Mouse (Mus musculus): ENCODE measurements at regions not wholly inside any gene's neighbourhood (a gene's known extent, or its start where the extent isn't known, plus 50 kb on each side); places are given as distances from the start of the nearest gene placed in this dataset.

GRCm38 (mm10) chr1:35772567-35772966 lies 295.6 kb upstream of the Hs6st1 start:
- ATAC-seq (ENCODE audit: low FRiP score, low read depth) = no peak
- H3K4me1 ChIP-seq (replicated peaks) = no peaks in the 10 kb centered on the region
- WGBS = 85% methylated on average over 6 of the region's 6 CpGs

GRCm38 (mm10) chr1:35774566-35774965 lies 293.6 kb upstream of the Hs6st1 start:
- no peaks in the 10 kb centered on the region for H3K27me3 ChIP-seq
- H3K9me3 ChIP-seq = no peaks in the 10 kb centered on the region
- H3K4me1 ChIP-seq (replicated peaks) = no peaks in the 10 kb centered on the region
- 94% methylated on average over 2 of the region's 2 CpGs for WGBS
- H3K9ac ChIP-seq = no peak overlapping the region
- no peak overlapping the region for H3K4me3 ChIP-seq
- no peak overlapping the region for H3K27ac ChIP-seq (replicated peaks)
- H3K4me2 ChIP-seq = no peak overlapping the region
- ATAC-seq (ENCODE audit: low FRiP score, low read depth) = no peak
- no peaks in the 10 kb centered on the region for H3K36me3 ChIP-seq

More at GRCm38 (mm10) chr1:35772567-35772966, 295.6 kb upstream of the Hs6st1 start:
- no peak overlapping the region for H3K4me3 ChIP-seq
- no peak overlapping the region for H3K27ac ChIP-seq (replicated peaks)
- no peak overlapping the region for H3K4me2 ChIP-seq
- H3K27me3 ChIP-seq = no peaks in the 10 kb centered on the region
- no peaks in the 10 kb centered on the region for H3K9me3 ChIP-seq
- no peak overlapping the region for H3K9ac ChIP-seq
- H3K36me3 ChIP-seq = no peaks in the 10 kb centered on the region

GRCm38 (mm10) chr1:35782668-35783067 lies 285.5 kb upstream of the Hs6st1 start:
- Histone ChIP-seq H3K27ac (replicated peaks) (no peak overlapping the region), H3K9me3 (no peaks in the 10 kb centered on the region), H3K9ac (no peak overlapping the region), H3K36me3 (no peaks in the 10 kb centered on the region), H3K4me3 (no peak overlapping the region), H3K4me2 (no peak overlapping the region), H3K27me3 (no peaks in the 10 kb centered on the region), H3K4me1 (replicated peaks) (no peaks in the 10 kb centered on the region)
- 92% methylated on average over 2 of the region's 2 CpGs for WGBS
- no peak for ATAC-seq (ENCODE audit: low FRiP score, low read depth)

GRCm38 (mm10) chr1:35783427-35783826 lies 284.8 kb upstream of the Hs6st1 start:
- Histone ChIP-seq H3K27me3 (no peaks in the 10 kb centered on the region), H3K9me3 (no peaks in the 10 kb centered on the region), H3K4me1 (replicated peaks) (no peaks in the 10 kb centered on the region), H3K4me2 (no peak overlapping the region), H3K27ac (replicated peaks) (no peak overlapping the region), H3K4me3 (no peak overlapping the region), H3K36me3 (no peaks in the 10 kb centered on the region), H3K9ac (no peak overlapping the region)
- 88% methylated on average over 6 of the region's 6 CpGs for WGBS
- no peak for ATAC-seq (ENCODE audit: low FRiP score, low read depth)

- H3K4me1 ChIP-seq (replicated peaks) = no peaks in the 10 kb centered on the region
- ATAC-seq (ENCODE audit: low FRiP score, low read depth) = no peak
- H3K9me3 ChIP-seq = no peaks in the 10 kb centered on the region
- H3K4me3 ChIP-seq = no peak overlapping the region
- no peak overlapping the region for H3K27ac ChIP-seq (replicated peaks)
- 94% methylated on average over 4 of the region's 4 CpGs for WGBS
- no peaks in the 10 kb centered on the region for H3K36me3 ChIP-seq
- no peaks in the 10 kb centered on the region for H3K27me3 ChIP-seq
- no peak overlapping the region for H3K9ac ChIP-seq
- H3K4me2 ChIP-seq = no peak overlapping the region
Measured at GRCm38 (mm10) chr1:35786241-35786640, 282.0 kb upstream of the Hs6st1 start.

- no peak overlapping the region for H3K27ac ChIP-seq (replicated peaks)
- H3K27me3 ChIP-seq = no peaks in the 10 kb centered on the region
- no peak overlapping the region for H3K4me2 ChIP-seq
- no peaks in the 10 kb centered on the region for H3K4me1 ChIP-seq (replicated peaks)
- ATAC-seq (ENCODE audit: low FRiP score, low read depth) = no peak
- H3K9ac ChIP-seq = no peak overlapping the region
- no peak overlapping the region for H3K4me3 ChIP-seq
- no peaks in the 10 kb centered on the region for H3K36me3 ChIP-seq
- H3K9me3 ChIP-seq = no peaks in the 10 kb centered on the region
- WGBS = 44% methylated on average over 8 of the region's 8 CpGs
Measured at GRCm38 (mm10) chr1:35786668-35787213, 281.5 kb upstream of the Hs6st1 start.

- ATAC-seq (ENCODE audit: low FRiP score, low read depth) = no peak
- Histone ChIP-seq H3K4me3 (no peak overlapping the region), H3K27ac (replicated peaks) (no peak overlapping the region), H3K4me2 (no peak overlapping the region), H3K36me3 (no peaks in the 10 kb centered on the region), H3K9ac (no peak overlapping the region), H3K9me3 (no peaks in the 10 kb centered on the region), H3K4me1 (replicated peaks) (no peaks in the 10 kb centered on the region), H3K27me3 (no peaks in the 10 kb centered on the region)
- WGBS = 81% methylated on average over 2 of the region's 2 CpGs
Measured at GRCm38 (mm10) chr1:35797064-35797463, 271.1 kb upstream of the Hs6st1 start.

- no peak for ATAC-seq (ENCODE audit: low FRiP score, low read depth)
- WGBS = 85% methylated on average over 2 of the region's 2 CpGs
Measured at GRCm38 (mm10) chr1:35797526-35797925, 270.7 kb upstream of the Hs6st1 start.

GRCm38 (mm10) chr1:35805546-35805945 lies 262.7 kb upstream of the Hs6st1 start:
- Histone ChIP-seq H3K27ac (replicated peaks) (no peak overlapping the region), H3K4me2 (no peak overlapping the region), H3K27me3 (no peaks in the 10 kb centered on the region), H3K9me3 (no peaks in the 10 kb centered on the region), H3K36me3 (no peaks in the 10 kb centered on the region), H3K4me3 (no peak overlapping the region), H3K9ac (no peak overlapping the region), H3K4me1 (replicated peaks) (peaks cover 25% of the 10 kb centered on the region)
- no peak for ATAC-seq (ENCODE audit: low FRiP score, low read depth)
- WGBS = 63% methylated on average over 3 of the region's 3 CpGs

More at GRCm38 (mm10) chr1:35797526-35797925, 270.7 kb upstream of the Hs6st1 start:
- Histone ChIP-seq H3K27me3 (no peaks in the 10 kb centered on the region), H3K27ac (replicated peaks) (no peak overlapping the region), H3K36me3 (no peaks in the 10 kb centered on the region), H3K9me3 (no peaks in the 10 kb centered on the region), H3K9ac (no peak overlapping the region), H3K4me2 (no peak overlapping the region), H3K4me1 (replicated peaks) (no peaks in the 10 kb centered on the region), H3K4me3 (no peak overlapping the region)

- Histone ChIP-seq H3K27ac (replicated peaks) (peak overlapping the region; percentile 53), H3K27me3 (no peaks in the 10 kb centered on the region), H3K9me3 (no peaks in the 10 kb centered on the region), H3K4me3 (no peak overlapping the region), H3K4me1 (replicated peaks) (peaks cover 25% of the 10 kb centered on the region), H3K36me3 (no peaks in the 10 kb centered on the region), H3K4me2 (no peak overlapping the region), H3K9ac (no peak overlapping the region)
- WGBS = 41% methylated on average over 2 of the region's 2 CpGs
- peak; percentile 51; the same call in 1 of the 2 replicates for ATAC-seq (ENCODE audit: low FRiP score, low read depth)
Measured at GRCm38 (mm10) chr1:35806329-35806728, 261.9 kb upstream of the Hs6st1 start.

- no peak overlapping the region for H3K4me2 ChIP-seq
- no peaks in the 10 kb centered on the region for H3K9me3 ChIP-seq
- no peaks in the 10 kb centered on the region for H3K36me3 ChIP-seq
- peaks cover 25% of the 10 kb centered on the region for H3K4me1 ChIP-seq (replicated peaks)
- no peak overlapping the region for H3K9ac ChIP-seq
- H3K27me3 ChIP-seq = no peaks in the 10 kb centered on the region
- H3K4me3 ChIP-seq = no peak overlapping the region
- no peak overlapping the region for H3K27ac ChIP-seq (replicated peaks)
- ATAC-seq (ENCODE audit: low FRiP score, low read depth) = no peak
- 10% methylated on average over 1 of the region's 1 CpGs for WGBS
Measured at GRCm38 (mm10) chr1:35806731-35807130, 261.5 kb upstream of the Hs6st1 start.

- H3K27ac ChIP-seq (replicated peaks) = no peak overlapping the region
Measured at GRCm38 (mm10) chr1:35808894-35809293, 259.3 kb upstream of the Hs6st1 start.

GRCm38 (mm10) chr1:35809341-35809740 lies 258.9 kb upstream of the Hs6st1 start:
- no peaks in the 10 kb centered on the region for H3K9me3 ChIP-seq
- peaks cover 17% of the 10 kb centered on the region for H3K4me1 ChIP-seq (replicated peaks)
- ATAC-seq (ENCODE audit: low FRiP score, low read depth) = no peak
- WGBS = 50% methylated on average over 1 of the region's 1 CpGs
- no peaks in the 10 kb centered on the region for H3K36me3 ChIP-seq
- H3K4me3 ChIP-seq = no peak overlapping the region
- H3K4me2 ChIP-seq = no peak overlapping the region
- H3K27me3 ChIP-seq = no peaks in the 10 kb centered on the region
- no peak overlapping the region for H3K9ac ChIP-seq
- H3K27ac ChIP-seq (replicated peaks) = no peak overlapping the region

More at GRCm38 (mm10) chr1:35808894-35809293, 259.3 kb upstream of the Hs6st1 start:
- WGBS = 89% methylated on average over 4 of the region's 4 CpGs
- H3K27me3 ChIP-seq = no peaks in the 10 kb centered on the region
- no peak overlapping the region for H3K4me2 ChIP-seq
- no peak overlapping the region for H3K9ac ChIP-seq
- no peaks in the 10 kb centered on the region for H3K36me3 ChIP-seq
- H3K9me3 ChIP-seq = no peaks in the 10 kb centered on the region
- ATAC-seq (ENCODE audit: low FRiP score, low read depth) = no peak
- H3K4me1 ChIP-seq (replicated peaks) = peaks cover 17% of the 10 kb centered on the region
- H3K4me3 ChIP-seq = no peak overlapping the region

Measured in hindbrain, embryonic 15.5 days (tissue).